ENCODE assay signal across 8 mouse cellular contexts in the genomic region with DNA sequence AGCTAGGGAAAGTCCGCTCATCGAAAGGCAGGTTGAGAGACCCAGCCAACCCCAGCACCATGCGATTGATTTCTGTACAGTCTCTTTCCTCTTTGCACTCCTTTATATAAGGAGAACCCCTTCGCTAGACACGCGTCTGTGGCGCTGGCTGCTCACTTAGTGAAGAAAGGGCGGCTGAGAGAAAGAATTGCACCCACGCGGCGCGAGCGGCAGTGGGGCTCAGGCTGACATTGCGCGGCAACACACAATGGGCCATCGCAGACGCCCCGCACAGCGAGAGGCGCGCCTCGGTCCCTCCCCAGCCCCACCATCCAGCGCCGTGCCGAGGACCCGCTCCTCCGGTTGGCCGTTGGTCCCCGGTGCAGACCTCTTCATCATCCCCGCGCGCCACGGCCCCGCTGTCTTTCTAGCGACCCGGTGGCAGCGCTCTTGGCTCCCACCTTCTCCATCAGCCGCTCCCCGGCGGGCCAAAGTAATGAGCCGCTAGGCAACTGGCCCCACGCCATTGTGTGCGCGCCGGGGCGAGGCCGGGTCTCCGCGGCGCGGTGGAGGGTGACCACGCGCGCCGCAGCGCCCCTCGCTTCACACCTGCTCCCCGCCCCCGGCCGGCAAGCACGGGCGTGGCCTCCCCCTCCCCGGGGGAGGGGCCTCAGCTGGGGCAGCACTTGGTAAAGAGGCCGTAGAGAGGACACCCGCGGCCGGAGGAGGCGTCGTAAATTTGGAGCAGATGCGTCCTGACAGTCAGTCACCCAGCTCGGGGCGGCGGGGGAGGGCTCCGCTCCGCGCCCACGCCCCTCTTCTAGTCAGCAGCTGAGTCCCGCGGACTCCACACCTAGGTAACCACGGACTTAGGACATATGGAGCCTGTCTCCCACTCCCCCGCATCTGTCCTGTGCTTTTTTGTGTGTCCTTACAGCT. TPM values are rescaled to one million over a fixed set of nuclear protein-coding genes. Genes with fewer than 3 reads are reported as not detected.
DNase-seq lines count a peak whose midpoint lies in the region; ATAC-seq lines count a peak whose summit lies in the region.

No protein-coding gene starts in this region.

- peaks cover 69% of the 10 kb centered on the region for H3K27me3 ChIP-seq in embryonic facial prominence, embryonic 11.5 days (ENCODE audit: control insufficient read depth, insufficient read depth, low read length)

- peak overlapping the region; percentile 89 for H3K4me2 ChIP-seq in embryonic facial prominence, embryonic 11.5 days (ENCODE audit: low read depth, low read length)

- DNase-seq in CD4-positive, CD25-positive, alpha-beta regulatory T cell, adult 2 months (ENCODE audit: low read depth, low spot score): peak; percentile 14
- DNase-seq in adrenal gland, adult 2 months: peak; percentile 55
- peak; percentile 50 for DNase-seq in embryonic facial prominence, embryonic 11.5 days (ENCODE audit: low spot score)
- peak; percentile 13 to 20 for DNase-seq in heart, postnatal 36 days
- peak; percentile 38 to 43 for DNase-seq in layer of hippocampus, postnatal 25 days (ENCODE audit: extremely low spot score in 1 of 2, low spot score in 1 of 2)
- DNase-seq in spleen, postnatal 36 days (ENCODE audit: low spot score in 2 of 2): peak; percentile 23 to 26

- WGBS in embryonic facial prominence, embryonic 11.5 days: under 1% methylated on average over 81 of the region's 81 CpGs

- H3K9me3 ChIP-seq in embryonic facial prominence, embryonic 11.5 days (replicated peaks; ENCODE audit: control insufficient read depth, low read length): no peaks in the 10 kb centered on the region

- H3K4me1 ChIP-seq in embryonic facial prominence, embryonic 11.5 days (ENCODE audit: control insufficient read depth, insufficient read depth, low read length): 0 out of 2 replicates have a peak, but pooled peaks cover 6% of the 10 kb centered on the region

- peak overlapping the region; percentile 40 for H3K4me3 ChIP-seq in embryonic facial prominence, embryonic 11.5 days (ENCODE audit: low read depth, low read length)

- peak overlapping the region; percentile 41 for H3K9ac ChIP-seq in embryonic facial prominence, embryonic 11.5 days (replicated peaks; ENCODE audit: low read length)

- H3K36me3 ChIP-seq in embryonic facial prominence, embryonic 11.5 days (replicated peaks; ENCODE audit: control insufficient read depth, insufficient read depth, low read depth, low read length): no peaks in the 10 kb centered on the region

- ATAC-seq in CD4-positive, CD25-positive, alpha-beta regulatory T cell, adult 4 months: no peak
- ATAC-seq in embryonic facial prominence, embryonic 11.5 days (replicated peaks; ENCODE audit: insufficient number of reproducible peaks, low FRiP score, low TSS enrichment, low read depth): peak; percentile 69; the same call in 1 of the 2 replicates
- ATAC-seq in megakaryocyte progenitor cell, adult 5-6 weeks (replicated peaks; ENCODE audit: poor library complexity): peak; percentile 33; the same call in 1 of the 2 replicates

- H3K27ac ChIP-seq in embryonic facial prominence, embryonic 11.5 days (replicated peaks; ENCODE audit: low read depth, low read length): no peak overlapping the region

- intact Hi-C loops in heart, postnatal 36 days (cut with DNase I): loop anchor here (5.0 kb wide), 2 partner anchors 52 to 67 kb away; partner anchors contain the start of gene Esam

RNA-seq across cellular contexts. Expression of gene Robo3, which starts 27.3 kb away (rescaled TPM):
- not detected for polyA plus RNA-seq in CD4-positive, CD25-positive, alpha-beta regulatory T cell, adult 4 months (2017; shearing (Covaris generic))
- total RNA-seq in adrenal gland, adult 2 months (2021): under 1 TPM; 0.62 to 0.75 TPM
- 2.9 and 5.9 TPM in 2 replicates for polyA plus RNA-seq in adrenal gland, adult 2 months (2012; rRNA removed)
- polyA plus RNA-seq in embryonic facial prominence, embryonic 11.5 days (2014; fragmentation: Nextera tagmentation; extraction: Ambion mirVana): 4.9 and 6.6 TPM in 2 replicates
- total RNA-seq in heart, postnatal 36 days (2021): not detected
- total RNA-seq in layer of hippocampus, postnatal 25 days (2021): 10 to 100 TPM; 10.2 to 20.0 TPM
- total RNA-seq in megakaryocyte progenitor cell, adult 5-6 weeks (2015): 0.07 and 0.32 TPM in 2 replicates
- total RNA-seq in megakaryocyte progenitor cell, adult 5-6 weeks (2017): 0.10 TPM in 1 of 2 replicates, not detected in the other

RNA-seq across cellular contexts. Expression of gene Msantd2, which starts 28.8 kb away (rescaled TPM):
- polyA plus RNA-seq in CD4-positive, CD25-positive, alpha-beta regulatory T cell, adult 4 months (2017; shearing (Covaris generic)): 10 to 100 TPM in 1 of 2 experiments, 1 to 10 TPM in 1; 8.3 to 13.7 TPM
- 10 to 100 TPM; 15.3 to 22.7 TPM for total RNA-seq in adrenal gland, adult 2 months (2021)
- polyA plus RNA-seq in adrenal gland, adult 2 months (2012; rRNA removed): 26.0 and 29.9 TPM in 2 replicates
- polyA plus RNA-seq in embryonic facial prominence, embryonic 11.5 days (2014; fragmentation: Nextera tagmentation; extraction: Ambion mirVana): 32.8 and 33.0 TPM in 2 replicates
- 1 to 10 TPM; 6.7 to 6.9 TPM for total RNA-seq in heart, postnatal 36 days (2021)
- 10 to 100 TPM; 20.0 to 21.6 TPM for total RNA-seq in layer of hippocampus, postnatal 25 days (2021)
- total RNA-seq in megakaryocyte progenitor cell, adult 5-6 weeks (2015): 14.8 and 18.3 TPM in 2 replicates
- total RNA-seq in megakaryocyte progenitor cell, adult 5-6 weeks (2017): 21.9 and 40.8 TPM in 2 replicates

RNA-seq across cellular contexts. Expression of gene Robo4, which starts 58.6 kb away (rescaled TPM):
- not detected for polyA plus RNA-seq in CD4-positive, CD25-positive, alpha-beta regulatory T cell, adult 4 months (2017; shearing (Covaris generic))
- total RNA-seq in adrenal gland, adult 2 months (2021): 10 to 100 TPM; 17.3 to 27.0 TPM
- polyA plus RNA-seq in adrenal gland, adult 2 months (2012; rRNA removed): 47.5 and 54.0 TPM in 2 replicates
- 6.0 and 6.5 TPM in 2 replicates for polyA plus RNA-seq in embryonic facial prominence, embryonic 11.5 days (2014; fragmentation: Nextera tagmentation; extraction: Ambion mirVana)
- 10 to 100 TPM; 29.6 to 38.7 TPM for total RNA-seq in heart, postnatal 36 days (2021)
- 1 to 10 TPM; 5.3 to 6.7 TPM for total RNA-seq in layer of hippocampus, postnatal 25 days (2021)
- 0.17 and 0.86 TPM in 2 replicates for total RNA-seq in megakaryocyte progenitor cell, adult 5-6 weeks (2015)
- total RNA-seq in megakaryocyte progenitor cell, adult 5-6 weeks (2017): 0.30 TPM in 1 of 2 replicates, not detected in the other

Comparison
In these comparisons a context has a peak if more than half of its experiments do, and no peak if none do; other contexts are left out.
1. RNA of gene Robo3, which starts 27.3 kb away (total RNA-seq): 10.2 to 20.0 TPM in layer of hippocampus, postnatal 25 days; 0.62 to 0.75 TPM in adrenal gland, adult 2 months, 0.07 to 0.32 TPM in megakaryocyte progenitor cell, adult 5-6 weeks and not detected in heart, postnatal 36 days; every median in the first group is over 4 times any median in the second.
2. Peak in every context shown above with its lines, with median percentiles within 50 percentile points of each other: DNase-seq.